Mouse (Mus musculus) CD4-positive, CD25-positive, alpha-beta regulatory T cell, adult 2 months (primary cell): ENCODE data around the gene Olfr1201.

Source experiments
- DNase-seq: peaks from one replicate; pipeline ENCODE4 v3.0.0-alpha.2; 2012; ENCODE audit warnings: low read depth, low spot score

The Olfr1201 gene

GRCm38 (mm10) chr2:88792736-88793135, at the start of gene Olfr1201:
Gene Olfr1201 (plus strand): TSS chr2:88793036.
- DNase-seq = no peak

- no peak for DNase-seq
Measured at GRCm38 (mm10) chr2:88743379-88743778, 49.5 kb upstream of the Olfr1201 start.

DNA sequence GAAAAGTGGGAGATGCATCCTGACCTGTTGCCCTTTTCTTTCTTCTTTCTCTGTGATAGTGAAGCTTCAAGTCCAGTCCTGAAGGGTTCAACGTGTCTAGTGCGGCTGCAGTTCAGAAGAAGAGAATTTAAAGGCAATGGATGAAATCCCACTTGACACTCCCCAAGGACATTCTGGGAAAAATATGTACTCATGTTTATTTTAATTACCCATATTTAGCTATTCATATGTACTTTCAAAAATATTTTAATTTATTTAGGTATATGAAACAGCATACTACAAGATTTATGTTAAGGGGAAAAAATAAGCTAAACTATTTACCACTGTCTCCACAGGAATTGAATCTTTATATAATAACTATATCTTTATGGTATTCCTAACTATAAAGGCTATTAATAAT, 41.6 kb upstream of the Olfr1201 start, which contains the start of gene Olfr1198:
TSS of gene Olfr1198 (minus strand) at position 101 of the 400 bp plus-strand sequence.
- no peak for DNase-seq

DNA sequence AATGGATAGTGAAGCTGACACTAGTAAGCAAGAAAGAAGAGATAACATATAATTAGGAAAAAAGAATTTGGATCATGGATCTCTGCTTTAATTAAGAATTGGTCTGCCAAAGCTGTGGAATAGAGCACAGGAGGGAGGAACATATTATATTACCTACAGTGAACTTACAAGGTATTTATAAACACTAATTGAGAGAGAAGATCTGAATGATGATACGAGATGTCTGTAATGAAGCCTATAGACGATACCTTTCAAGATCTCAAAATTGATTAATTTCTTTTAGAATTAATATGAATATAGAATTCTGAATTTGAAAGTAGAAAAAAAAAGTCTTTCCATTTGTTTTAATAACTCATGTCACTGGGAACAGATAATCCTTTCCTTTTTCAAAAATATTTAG, 32.5 kb upstream of the Olfr1201 start, which contains the start of gene Olfr1199:
TSS of gene Olfr1199 (minus strand) at position 101 of the 400 bp plus-strand sequence.
- DNase-seq = no peak

- no peak for DNase-seq
Measured at GRCm38 (mm10) chr2:88770388-88770787, 22.4 kb upstream of the Olfr1201 start, which contains the start of gene Olfr1200. Gene Olfr1200 (minus strand): TSS chr2:88770488.

GRCm38 (mm10) chr2:88814196-88814595, 21.4 kb downstream of the Olfr1201 start, which contains the start of gene Olfr1202:
Gene Olfr1202 (plus strand): TSS chr2:88814496.
- no peak for DNase-seq

DNA sequence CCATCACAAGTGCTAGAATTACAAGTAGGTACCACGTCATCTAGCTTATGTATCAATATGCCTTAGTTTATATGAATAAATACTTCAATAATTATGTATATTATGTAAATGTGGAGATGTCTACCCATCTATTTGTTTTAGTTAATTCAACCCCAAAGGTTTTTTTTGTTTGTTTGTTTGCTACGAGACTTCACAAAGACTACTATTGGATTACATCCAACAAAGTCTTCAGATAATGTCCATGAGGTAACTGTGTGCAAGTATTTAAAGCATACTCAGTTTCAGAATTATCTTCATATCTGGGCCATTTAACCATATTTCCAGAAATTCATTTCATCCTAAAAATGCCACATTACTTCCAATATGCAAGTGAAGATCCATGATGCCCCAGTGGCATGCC, 36.6 kb downstream of the Olfr1201 start, which contains the start of gene Olfr1205:
TSS of gene Olfr1205 (plus strand) at position 301 of the 400 bp plus-strand sequence.
- no peak for DNase-seq

DNA sequence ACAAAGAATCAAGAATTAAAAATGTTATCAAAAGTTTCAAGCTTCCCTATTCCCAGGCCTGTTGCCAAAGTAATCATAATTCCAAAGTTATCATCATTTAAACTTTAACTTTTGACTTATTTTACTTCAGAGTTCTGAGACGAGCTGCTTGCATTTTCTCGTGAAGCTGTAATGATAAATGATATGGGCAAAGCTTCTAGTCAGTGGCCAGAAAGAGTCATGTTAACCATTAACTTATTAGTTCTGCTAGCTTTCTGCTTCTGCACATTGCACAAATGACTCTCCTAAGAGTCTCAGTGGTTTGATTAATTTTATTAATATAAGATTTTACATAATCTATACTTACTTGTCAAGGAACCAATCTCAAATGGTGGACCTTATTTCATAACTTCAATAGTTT, 45.6 kb downstream of the Olfr1201 start:
- no peak for DNase-seq
